Mouse (Mus musculus): Measurements from ENCODE around the gene Psrc1. TPM values are rescaled to one million over a fixed set of nuclear protein-coding genes. Genes with fewer than 3 reads are reported as not detected.

Gene Psrc1
- polyA plus RNA-seq (2015; fragmentation: Nextera tagmentation; extraction: Ambion mirVana), result 28.8 and 30.3 TPM in 2 replicates

- H3K9ac ChIP-seq, result peak within 1 kb of the TSS; percentile 58
- ATAC-seq, result peak; percentile 94
- peaks cover 4% of the 10 kb centered on the region; the same call in 1 of the 2 replicates for H3K36me3 ChIP-seq
- H3K27ac ChIP-seq, result peak within 1 kb of the TSS; percentile 72
- no peaks in the 10 kb centered on the region for H3K9me3 ChIP-seq
- peaks cover 35% of the 10 kb centered on the region for H3K4me1 ChIP-seq (replicated peaks)
- H3K27me3 ChIP-seq (replicated peaks), result no peaks in the 10 kb centered on the region
- H3K4me3 ChIP-seq (replicated peaks), result peak within 1 kb of the TSS; percentile 73
- whole genome bisulfite sequencing, result 1% methylated on average over 44 of the region's 44 CpGs
- peak within 1 kb of the TSS; percentile 78 for H3K4me2 ChIP-seq (replicated peaks)
Measured at GRCm38 (mm10) chr3:108383485-108384354, at the start of gene Psrc1. TSS of gene Psrc1 (plus strand) at chr3:108383839.

- ATAC-seq, result no peak
- no peaks in the 10 kb centered on the region for H3K27me3 ChIP-seq (replicated peaks)
- H3K4me2 ChIP-seq (replicated peaks), result no peak overlapping the region
- H3K36me3 ChIP-seq, result peaks cover 8% of the 10 kb centered on the region; the same call in 1 of the 2 replicates
- no peaks in the 10 kb centered on the region for H3K9me3 ChIP-seq
- no peak overlapping the region for H3K4me3 ChIP-seq (replicated peaks)
- 89% methylated on average over 5 of the region's 5 CpGs for WGBS
- no peaks in the 10 kb centered on the region for H3K4me1 ChIP-seq (replicated peaks)
- H3K27ac ChIP-seq, result no peak overlapping the region
- H3K9ac ChIP-seq, result no peak overlapping the region
Measured at GRCm38 (mm10) chr3:108336878-108337277, 46.8 kb upstream of the Psrc1 start.

GRCm38 (mm10) chr3:108341040-108341439, 42.6 kb upstream of the Psrc1 start:
- Histone ChIP-seq H3K9ac (no peak overlapping the region), H3K27ac (no peak overlapping the region), H3K36me3 (peaks cover 7% of the 10 kb centered on the region; the same call in 1 of the 2 replicates), H3K9me3 (no peaks in the 10 kb centered on the region), H3K4me2 (replicated peaks) (no peak overlapping the region), H3K4me3 (replicated peaks) (no peak overlapping the region), H3K4me1 (replicated peaks) (no peaks in the 10 kb centered on the region), H3K27me3 (replicated peaks) (no peaks in the 10 kb centered on the region)
- WGBS, result 87% methylated on average over 2 of the region's 2 CpGs
- ATAC-seq, result no peak

GRCm38 (mm10) chr3:108342185-108342584, 41.5 kb upstream of the Psrc1 start:
- no peaks in the 10 kb centered on the region for H3K4me1 ChIP-seq (replicated peaks)
- H3K9me3 ChIP-seq, result no peaks in the 10 kb centered on the region
- no peak overlapping the region for H3K4me3 ChIP-seq (replicated peaks)
- H3K4me2 ChIP-seq (replicated peaks), result no peak overlapping the region
- peaks cover 7% of the 10 kb centered on the region; the same call in 1 of the 2 replicates for H3K36me3 ChIP-seq
- no peaks in the 10 kb centered on the region for H3K27me3 ChIP-seq (replicated peaks)
- WGBS, result 88% methylated on average over 7 of the region's 7 CpGs
- no peak overlapping the region for H3K9ac ChIP-seq
- no peak overlapping the region for H3K27ac ChIP-seq
- no peak for ATAC-seq

GRCm38 (mm10) chr3:108345855-108346254, 37.8 kb upstream of the Psrc1 start:
- Histone ChIP-seq H3K27ac (no peak overlapping the region), H3K4me3 (replicated peaks) (no peak overlapping the region), H3K36me3 (0 out of 2 replicates have a peak, but pooled peaks cover 3% of the 10 kb centered on the region)

GRCm38 (mm10) chr3:108348376-108348775, 35.3 kb upstream of the Psrc1 start:
- Histone ChIP-seq H3K9ac (no peak overlapping the region), H3K4me1 (replicated peaks) (no peaks in the 10 kb centered on the region), H3K27ac (no peak overlapping the region), H3K27me3 (replicated peaks) (no peaks in the 10 kb centered on the region), H3K9me3 (no peaks in the 10 kb centered on the region), H3K36me3 (peaks cover 3% of the 10 kb centered on the region; the same call in 1 of the 2 replicates), H3K4me2 (replicated peaks) (no peak overlapping the region), H3K4me3 (replicated peaks) (no peak overlapping the region)
- no peak for ATAC-seq
- 78% methylated on average over 9 of the region's 9 CpGs for WGBS

More at GRCm38 (mm10) chr3:108345855-108346254, 37.8 kb upstream of the Psrc1 start:
- 88% methylated on average over 7 of the region's 7 CpGs for WGBS
- Histone ChIP-seq H3K4me2 (replicated peaks) (no peak overlapping the region), H3K4me1 (replicated peaks) (no peaks in the 10 kb centered on the region), H3K9ac (no peak overlapping the region), H3K9me3 (no peaks in the 10 kb centered on the region), H3K27me3 (replicated peaks) (no peaks in the 10 kb centered on the region)
- no peak for ATAC-seq

- Histone ChIP-seq H3K27ac (no peak overlapping the region), H3K4me2 (replicated peaks) (no peak overlapping the region), H3K27me3 (replicated peaks) (no peaks in the 10 kb centered on the region), H3K9ac (no peak overlapping the region), H3K9me3 (no peaks in the 10 kb centered on the region), H3K4me1 (replicated peaks) (no peaks in the 10 kb centered on the region), H3K36me3 (peaks cover 6% of the 10 kb centered on the region; the same call in 1 of the 2 replicates), H3K4me3 (replicated peaks) (no peak overlapping the region)
- no peak for ATAC-seq
- WGBS, result 88% methylated on average over 3 of the region's 3 CpGs
Measured at GRCm38 (mm10) chr3:108355245-108355644, 28.4 kb upstream of the Psrc1 start.

DNA sequence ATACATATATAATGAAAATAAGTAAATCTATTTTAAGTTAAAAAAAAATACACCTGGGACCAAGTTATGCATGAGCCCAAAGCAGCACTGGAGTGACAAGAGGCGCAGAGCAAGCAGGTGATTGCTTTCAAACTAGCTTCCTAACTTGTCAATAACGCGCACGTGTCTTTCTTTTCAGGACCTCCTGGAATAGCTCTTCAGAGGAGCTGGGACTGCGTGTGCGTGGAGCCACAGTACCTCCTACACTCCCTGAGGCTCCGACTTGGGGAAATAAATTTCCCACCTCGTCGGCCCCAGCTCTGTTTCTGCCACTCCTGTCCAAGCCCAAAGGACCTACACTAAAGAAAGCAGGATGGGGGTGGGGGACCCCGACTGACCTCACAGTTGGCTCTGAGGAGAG, 26.6 kb upstream of the Psrc1 start:
- peaks cover 4% of the 10 kb centered on the region for H3K4me1 ChIP-seq (replicated peaks)
- no peak overlapping the region for H3K4me2 ChIP-seq (replicated peaks)
- no peak overlapping the region for H3K4me3 ChIP-seq (replicated peaks)
- ATAC-seq, result no peak
- no peak overlapping the region for H3K9ac ChIP-seq
- H3K27ac ChIP-seq, result no peak overlapping the region
- peaks cover 6% of the 10 kb centered on the region; the same call in 1 of the 2 replicates for H3K36me3 ChIP-seq
- no peaks in the 10 kb centered on the region for H3K9me3 ChIP-seq
- WGBS, result 86% methylated on average over 10 of the region's 10 CpGs
- H3K27me3 ChIP-seq (replicated peaks), result no peaks in the 10 kb centered on the region

GRCm38 (mm10) chr3:108358445-108358844, 25.2 kb upstream of the Psrc1 start:
- no peak overlapping the region for H3K4me3 ChIP-seq (replicated peaks)
- no peak overlapping the region for H3K9ac ChIP-seq
- no peaks in the 10 kb centered on the region for H3K9me3 ChIP-seq
- H3K27me3 ChIP-seq (replicated peaks), result no peaks in the 10 kb centered on the region
- H3K4me1 ChIP-seq (replicated peaks), result peaks cover 4% of the 10 kb centered on the region
- WGBS, result 77% methylated on average over 6 of the region's 6 CpGs
- H3K27ac ChIP-seq, result no peak overlapping the region
- no peak overlapping the region for H3K4me2 ChIP-seq (replicated peaks)
- 0 out of 2 replicates have a peak, but pooled peaks cover 6% of the 10 kb centered on the region for H3K36me3 ChIP-seq
- ATAC-seq, result no peak

GRCm38 (mm10) chr3:108360894-108361293, 22.7 kb upstream of the Psrc1 start:
- Histone ChIP-seq H3K9ac (no peak overlapping the region), H3K36me3 (no peaks in the 10 kb centered on the region), H3K4me1 (replicated peaks) (peaks cover 7% of the 10 kb centered on the region), H3K4me2 (replicated peaks) (no peak overlapping the region), H3K4me3 (replicated peaks) (no peak overlapping the region), H3K9me3 (no peaks in the 10 kb centered on the region), H3K27me3 (replicated peaks) (no peaks in the 10 kb centered on the region), H3K27ac (no peak overlapping the region)
- no peak for ATAC-seq
- WGBS, result 19% methylated on average over 7 of the region's 7 CpGs

DNA sequence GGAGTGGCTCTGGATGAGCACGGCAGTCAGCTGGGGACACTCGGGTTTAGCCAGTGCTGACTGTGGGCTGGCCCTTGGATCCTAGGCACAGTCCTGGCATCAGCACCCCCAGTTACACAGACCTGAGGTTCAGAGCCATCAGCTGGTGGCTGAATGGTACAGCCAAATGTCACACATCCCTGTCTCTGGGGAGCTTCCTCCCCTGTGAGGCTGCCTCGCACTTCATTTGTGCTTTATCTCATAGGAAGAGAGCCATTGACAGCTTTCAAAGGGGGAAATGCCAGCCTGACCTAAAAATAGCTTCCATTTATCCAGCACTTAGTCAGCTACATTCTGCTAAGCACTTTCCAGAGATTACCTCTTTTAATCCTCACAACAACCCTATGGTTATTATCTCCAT, 20.0 kb upstream of the Psrc1 start:
- no peak for ATAC-seq
- Histone ChIP-seq H3K4me3 (replicated peaks) (no peak overlapping the region), H3K36me3 (no peaks in the 10 kb centered on the region), H3K27ac (no peak overlapping the region), H3K4me2 (replicated peaks) (no peak overlapping the region), H3K9ac (no peak overlapping the region), H3K4me1 (replicated peaks) (peaks cover 11% of the 10 kb centered on the region), H3K27me3 (replicated peaks) (no peaks in the 10 kb centered on the region), H3K9me3 (no peaks in the 10 kb centered on the region)
- WGBS, result 77% methylated on average over 3 of the region's 3 CpGs

- no peak for ATAC-seq
- peaks cover 11% of the 10 kb centered on the region for H3K4me1 ChIP-seq (replicated peaks)
- 65% methylated on average over 9 of the region's 9 CpGs for WGBS
Measured at GRCm38 (mm10) chr3:108364270-108364995, 19.2 kb upstream of the Psrc1 start, which contains the start of gene Mybphl. TSS of gene Mybphl (plus strand) at chr3:108364911.

More at GRCm38 (mm10) chr3:108364270-108364995, 19.2 kb upstream of the Psrc1 start, which contains the start of gene Mybphl:
- H3K27ac ChIP-seq, result no peak within 1 kb of the TSS
- H3K36me3 ChIP-seq, result no peaks in the 10 kb centered on the region
- no peak within 1 kb of the TSS for H3K4me3 ChIP-seq (replicated peaks)
- H3K27me3 ChIP-seq (replicated peaks), result no peaks in the 10 kb centered on the region
- H3K4me2 ChIP-seq (replicated peaks), result no peak within 1 kb of the TSS
- H3K9ac ChIP-seq, result no peak within 1 kb of the TSS
- H3K9me3 ChIP-seq, result no peaks in the 10 kb centered on the region

All from intestine, embryonic 15.5 days (tissue).